Mouse (Mus musculus): ENCODE measurements around the gene Trpc4ap. TPM values are rescaled to one million over a fixed set of nuclear protein-coding genes. Genes with fewer than 3 reads are reported as not detected.
A peak's percentile ranks its signal among the peaks of the same experiment; 100 is the strongest.

Gene Trpc4ap
- polyA plus RNA-seq, 1 experiment = 223 TPM

GRCm38 (mm10) chr2:155630153-155630552, 62.0 kb downstream of the Trpc4ap start:
- Histone ChIP-seq H3K4me1 (ENCODE audit: control insufficient read depth, insufficient read depth, low read length) (peaks cover 43% of the 10 kb centered on the region), H3K4me3 (replicated peaks; ENCODE audit: insufficient read depth, low read depth, low read length) (no peak overlapping the region), H3K27ac (ENCODE audit: insufficient read depth, low read length) (no peak overlapping the region), H3K27me3 (ENCODE audit: control insufficient read depth, insufficient read depth, low read length) (no peaks in the 10 kb centered on the region)
- 64% methylated on average over 20 of the region's 20 CpGs for WGBS
- no peak for DNase-seq
- TF ChIP-seq POLR2A (IDR thresholded peaks at IDR 0.05; ENCODE audit: borderline replicate concordance, insufficient read depth, low read length) (no peak), CTCF (IDR thresholded peaks at IDR 0.05; ENCODE audit: borderline replicate concordance, insufficient read depth, low read depth, low read length) (no peak)

- Histone ChIP-seq H3K4me1 (ENCODE audit: control insufficient read depth, insufficient read depth, low read length) (peaks cover 34% of the 10 kb centered on the region), H3K27ac (ENCODE audit: insufficient read depth, low read length) (peak overlapping the region; percentile 80), H3K4me3 (replicated peaks; ENCODE audit: insufficient read depth, low read depth, low read length) (peak overlapping the region; percentile 39), H3K27me3 (ENCODE audit: control insufficient read depth, insufficient read depth, low read length) (no peaks in the 10 kb centered on the region)
- DNase-seq = peak; percentile 78 to 84
- WGBS = 2% methylated on average over 35 of the region's 35 CpGs
- TF ChIP-seq CTCF (IDR thresholded peaks at IDR 0.05; ENCODE audit: borderline replicate concordance, insufficient read depth, low read depth, low read length) = no peak
- peak; percentile 64 for TF ChIP-seq POLR2A (IDR thresholded peaks at IDR 0.05; ENCODE audit: borderline replicate concordance, insufficient read depth, low read length)
Observed at GRCm38 (mm10) chr2:155629231-155629661, 62.9 kb downstream of the Trpc4ap start.

GRCm38 (mm10) chr2:155628519-155628918, 63.7 kb downstream of the Trpc4ap start:
- Histone ChIP-seq H3K4me3 (replicated peaks; ENCODE audit: insufficient read depth, low read depth, low read length) (no peak overlapping the region), H3K27me3 (ENCODE audit: control insufficient read depth, insufficient read depth, low read length) (no peaks in the 10 kb centered on the region), H3K27ac (ENCODE audit: insufficient read depth, low read length) (peak overlapping the region; percentile 80), H3K4me1 (ENCODE audit: control insufficient read depth, insufficient read depth, low read length) (peaks cover 27% of the 10 kb centered on the region)
- no peak for TF ChIP-seq CTCF (IDR thresholded peaks at IDR 0.05; ENCODE audit: borderline replicate concordance, insufficient read depth, low read depth, low read length)
- no peak for TF ChIP-seq POLR2A (IDR thresholded peaks at IDR 0.05; ENCODE audit: borderline replicate concordance, insufficient read depth, low read length)
- DNase-seq = peak in 1 of 2 experiments; percentile 37
- 90% methylated on average over 13 of the region's 13 CpGs for WGBS

DNA sequence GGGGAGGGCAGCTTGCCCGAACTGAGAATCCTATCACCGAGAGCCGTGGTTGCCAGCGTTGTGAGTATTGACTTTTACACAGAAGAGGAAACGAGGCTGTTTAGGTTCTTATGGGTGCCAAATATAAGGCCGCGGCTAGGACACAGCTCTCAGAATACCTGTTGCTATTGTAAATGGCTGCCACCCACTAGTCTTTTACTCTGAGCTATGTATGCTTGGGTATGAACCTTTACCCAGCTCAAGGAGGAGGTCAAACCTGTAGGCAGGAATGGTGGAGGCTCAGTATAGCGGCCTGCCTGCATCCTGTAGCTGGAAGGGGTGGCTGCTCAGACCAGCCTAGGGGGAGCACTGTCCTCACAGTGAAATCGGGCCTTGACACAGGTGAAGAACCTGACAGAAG, 64.1 kb downstream of the Trpc4ap start:
- no peak overlapping the region for H3K27ac ChIP-seq (ENCODE audit: insufficient read depth, low read length)
- 93% methylated on average over 9 of the region's 9 CpGs for WGBS
- H3K4me1 ChIP-seq (ENCODE audit: control insufficient read depth, insufficient read depth, low read length) = peaks cover 23% of the 10 kb centered on the region
- no peak overlapping the region for H3K4me3 ChIP-seq (replicated peaks; ENCODE audit: insufficient read depth, low read depth, low read length)
- TF ChIP-seq CTCF (IDR thresholded peaks at IDR 0.05; ENCODE audit: borderline replicate concordance, insufficient read depth, low read depth, low read length) (no peak), POLR2A (IDR thresholded peaks at IDR 0.05; ENCODE audit: borderline replicate concordance, insufficient read depth, low read length) (no peak)
- H3K27me3 ChIP-seq (ENCODE audit: control insufficient read depth, insufficient read depth, low read length) = no peaks in the 10 kb centered on the region
- DNase-seq = no peak

- H3K27me3 ChIP-seq (ENCODE audit: control insufficient read depth, insufficient read depth, low read length) = no peaks in the 10 kb centered on the region
- TF ChIP-seq POLR2A (IDR thresholded peaks at IDR 0.05; ENCODE audit: borderline replicate concordance, insufficient read depth, low read length) (no peak), CTCF (IDR thresholded peaks at IDR 0.05; ENCODE audit: borderline replicate concordance, insufficient read depth, low read depth, low read length) (peak; percentile 90; the same call in 1 of the 2 replicates)
- WGBS = 64% methylated on average over 21 of the region's 21 CpGs
Observed at GRCm38 (mm10) chr2:155627030-155627738, 65.0 kb downstream of the Trpc4ap start.

DNA sequence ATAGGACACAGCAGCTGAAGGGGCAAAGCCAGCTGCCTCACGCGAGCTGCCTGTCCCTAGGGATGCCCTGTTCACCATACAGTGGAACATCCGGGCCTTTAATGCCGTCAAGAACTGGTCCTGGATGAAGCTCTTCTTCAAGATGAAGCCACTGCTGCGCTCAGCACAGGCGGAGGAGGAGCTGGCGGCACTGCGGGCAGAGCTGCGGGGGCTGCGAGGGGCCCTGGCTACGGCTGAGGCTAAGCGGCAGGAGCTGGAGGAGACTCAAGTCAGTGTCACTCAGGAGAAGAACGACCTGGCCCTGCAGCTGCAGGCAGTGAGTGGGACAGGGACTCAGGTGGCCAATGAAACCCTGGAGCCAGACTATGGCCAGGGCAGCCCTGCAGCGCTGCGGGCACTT, 65.9 kb downstream of the Trpc4ap start:
- no peak overlapping the region for H3K27ac ChIP-seq (ENCODE audit: insufficient read depth, low read length)
- DNase-seq = no peak
- peaks cover 19% of the 10 kb centered on the region for H3K4me1 ChIP-seq (ENCODE audit: control insufficient read depth, insufficient read depth, low read length)
- no peaks in the 10 kb centered on the region for H3K27me3 ChIP-seq (ENCODE audit: control insufficient read depth, insufficient read depth, low read length)
- TF ChIP-seq POLR2A (IDR thresholded peaks at IDR 0.05; ENCODE audit: borderline replicate concordance, insufficient read depth, low read length) (no peak), CTCF (IDR thresholded peaks at IDR 0.05; ENCODE audit: borderline replicate concordance, insufficient read depth, low read depth, low read length) (no peak)
- H3K4me3 ChIP-seq (replicated peaks; ENCODE audit: insufficient read depth, low read depth, low read length) = no peak overlapping the region
- WGBS = 35% methylated on average over 15 of the region's 15 CpGs

More at GRCm38 (mm10) chr2:155627030-155627738, 65.0 kb downstream of the Trpc4ap start:
- peak; percentile 72 to 80 for DNase-seq
- Histone ChIP-seq H3K4me3 (replicated peaks; ENCODE audit: insufficient read depth, low read depth, low read length) (no peak overlapping the region), H3K4me1 (ENCODE audit: control insufficient read depth, insufficient read depth, low read length) (peaks cover 21% of the 10 kb centered on the region), H3K27ac (ENCODE audit: insufficient read depth, low read length) (no peak overlapping the region)

DNA sequence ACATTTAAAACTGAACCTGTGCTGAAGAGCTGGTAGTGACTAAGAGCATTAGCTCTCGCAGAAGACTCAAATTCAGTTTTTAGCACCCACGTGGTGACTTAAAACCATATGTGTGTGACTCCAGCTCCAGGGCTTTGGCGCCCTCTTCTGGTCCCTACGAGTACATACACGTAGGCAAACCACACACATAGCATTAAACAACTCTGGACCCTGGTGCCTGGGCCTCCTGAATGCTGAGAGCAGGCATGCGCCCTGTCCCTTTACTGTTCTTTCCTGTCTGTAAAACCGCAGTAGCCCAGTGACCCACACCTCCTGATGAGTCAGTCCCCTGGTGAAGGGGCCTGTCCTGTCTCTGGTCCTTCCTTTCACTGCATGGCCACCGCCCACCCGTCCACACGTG, 67.5 kb downstream of the Trpc4ap start:
- TF ChIP-seq POLR2A (IDR thresholded peaks at IDR 0.05; ENCODE audit: borderline replicate concordance, insufficient read depth, low read length) = no peak
- TF ChIP-seq CTCF (IDR thresholded peaks at IDR 0.05; ENCODE audit: borderline replicate concordance, insufficient read depth, low read depth, low read length) = peak; percentile 69; the same call in 1 of the 2 replicates
- H3K27ac ChIP-seq (ENCODE audit: insufficient read depth, low read length) = no peak overlapping the region
- DNase-seq = no peak
- peaks cover 8% of the 10 kb centered on the region for H3K4me1 ChIP-seq (ENCODE audit: control insufficient read depth, insufficient read depth, low read length)
- WGBS = 50% methylated on average over 10 of the region's 10 CpGs
- H3K27me3 ChIP-seq (ENCODE audit: control insufficient read depth, insufficient read depth, low read length) = no peaks in the 10 kb centered on the region
- no peak overlapping the region for H3K4me3 ChIP-seq (replicated peaks; ENCODE audit: insufficient read depth, low read depth, low read length)

GRCm38 (mm10) chr2:155623996-155624395, 68.2 kb downstream of the Trpc4ap start:
- WGBS = 91% methylated on average over 6 of the region's 6 CpGs
- TF ChIP-seq POLR2A (IDR thresholded peaks at IDR 0.05; ENCODE audit: borderline replicate concordance, insufficient read depth, low read length) (no peak), CTCF (IDR thresholded peaks at IDR 0.05; ENCODE audit: borderline replicate concordance, insufficient read depth, low read depth, low read length) (no peak)
- Histone ChIP-seq H3K27ac (ENCODE audit: insufficient read depth, low read length) (no peak overlapping the region), H3K4me3 (replicated peaks; ENCODE audit: insufficient read depth, low read depth, low read length) (no peak overlapping the region), H3K4me1 (ENCODE audit: control insufficient read depth, insufficient read depth, low read length) (peaks cover 4% of the 10 kb centered on the region; the same call in 1 of the 2 replicates), H3K27me3 (ENCODE audit: control insufficient read depth, insufficient read depth, low read length) (no peaks in the 10 kb centered on the region)
- no peak for DNase-seq
